Mouse (Mus musculus) megakaryocyte, adult 5-6 weeks (primary cell): Measurements from ENCODE around the gene Clcn6. TPM values are rescaled to one million over a fixed set of nuclear protein-coding genes. Genes with fewer than 3 reads are reported as not detected.
"Not testable (repeated sequence)": the region's sequence is repeated elsewhere in the genome, so short reads cannot be mapped to it uniquely, and the experiment has no call there.

Experiments used
- ATAC-seq: 2 replicates; pipeline ENCODE4 v1.8.0; 2016; ENCODE audit warnings: mild to moderate bottlenecking, inconsistent platforms; ENCODE audit not compliant: poor library complexity, severe bottlenecking
- total RNA-seq, 2 experiments: library from RNA; stranded (forward) in 1 of 2; stranded (reverse) in 1 of 2; fragments of 153-499, 151-499 nt in 1 of 2; fragments of 221-1000, 200-1000 nt in 1 of 2; gene quantifications; 2 replicates each; pipeline versions ENCODE4 v1.2.3 to v1.2.4; 2015 to 2017

Gene Clcn6
- total RNA-seq, 2 experiments from 2014 or later = 2.7 to 7.0 TPM

GRCm38 (mm10) chr4:148066401-148066744 lies 27.8 kb upstream of the Clcn6 start:
- ATAC-seq = no peak

- ATAC-seq = no peak
These were observed 27.2 kb upstream of the Clcn6 start for GRCm38 (mm10) chr4:148065702-148066400.

GRCm38 (mm10) chr4:148061086-148061480 lies 22.5 kb upstream of the Clcn6 start:
- ATAC-seq = no peak

- ATAC-seq = peak; percentile 68
These were observed 21.8 kb upstream of the Clcn6 start for GRCm38 (mm10) chr4:148060120-148061085.

GRCm38 (mm10) chr4:148058993-148059392 lies 20.4 kb upstream of the Clcn6 start:
- no peak for ATAC-seq

GRCm38 (mm10) chr4:148058218-148058819 lies 19.7 kb upstream of the Clcn6 start:
- no peak for ATAC-seq

GRCm38 (mm10) chr4:148057661-148058209 lies 19.1 kb upstream of the Clcn6 start:
- 0 out of 2 replicates have a peak, but pooled peaks have one; percentile 37 for ATAC-seq

GRCm38 (mm10) chr4:148056801-148057200 lies 18.2 kb upstream of the Clcn6 start:
- ATAC-seq = no peak

- ATAC-seq = no peak
These were observed 17.6 kb upstream of the Clcn6 start for GRCm38 (mm10) chr4:148056246-148056645.

GRCm38 (mm10) chr4:148054961-148055695 lies 16.5 kb upstream of the Clcn6 start:
- no peak for ATAC-seq

- no peak for ATAC-seq
These were observed 14.8 kb upstream of the Clcn6 start for GRCm38 (mm10) chr4:148053417-148053920.

- ATAC-seq = no peak
These were observed 14.4 kb upstream of the Clcn6 start for GRCm38 (mm10) chr4:148052976-148053375.

GRCm38 (mm10) chr4:148051886-148052285 lies 13.3 kb upstream of the Clcn6 start:
- no peak for ATAC-seq

- ATAC-seq = no peak
These were observed 12.6 kb upstream of the Clcn6 start for GRCm38 (mm10) chr4:148051046-148051776.

- ATAC-seq = not testable (repeated sequence)
These were observed 11.8 kb upstream of the Clcn6 start for GRCm38 (mm10) chr4:148050396-148050914.

- peak; percentile 35; the same call in 1 of the 2 replicates for ATAC-seq
These were observed 7.9 kb upstream of the Clcn6 start for GRCm38 (mm10) chr4:148046450-148047031.

- ATAC-seq = no peak
These were observed 5.5 kb upstream of the Clcn6 start for GRCm38 (mm10) chr4:148044113-148044512.

- not testable (repeated sequence) for ATAC-seq
These were observed 4.7 kb upstream of the Clcn6 start for GRCm38 (mm10) chr4:148043327-148043726.
